Mouse (Mus musculus) gastrocnemius, postnatal 14 days (tissue): ENCODE results near the gene Sf1. TPM values are rescaled to one million over a fixed set of nuclear protein-coding genes. Genes with fewer than 3 reads are reported as not detected.
A peak's percentile ranks its signal among the peaks of the same experiment; 100 is the strongest.

ENCODE experiments used
- DNase-seq: peaks from one replicate; pipeline ENCODE4 v3.0.0; 2021; ENCODE audit warnings: mixed read lengths
- intact Hi-C: fragments of 180-260 bp; cut with DNase I; formaldehyde crosslinking; loops from one replicate; pipeline ENCODE4 v1.15.1; 2025; ENCODE audit warnings: low total_unique reads
- long read RNA-seq, 2 experiments: library from polyadenylated mRNA; stranded (forward); transcript quantifications; one replicate each; pipeline ENCODE4 v2.0.0; 2021
- total RNA-seq, 2 experiments: library from RNA; stranded (reverse); gene quantifications; 2 replicates each; pipeline ENCODE4 v1.2.3; 2021

The Sf1 gene
- 10 to 100 TPM; 75.1 to 80.9 TPM for total RNA-seq
- long read RNA-seq, experiment 1, full-length matches to known transcripts: 7 of 23 reads
- long read RNA-seq, experiment 1, partial matches to known transcripts: 2 of 23 reads
- long read RNA-seq, experiment 1, other reads (novel, unspliced or antisense): 14 of 23 reads
- long read RNA-seq, experiment 2, full-length matches to known transcripts: 7 of 20 reads
- long read RNA-seq, experiment 2, partial matches to known transcripts: 5 of 20 reads
- long read RNA-seq, experiment 2, other reads (novel, unspliced or antisense): 8 of 20 reads

- intact Hi-C loops: no loop called here
- peak; percentile 100 for DNase-seq
Measured at GRCm38 (mm10) chr19:6363411-6364240, at the start of gene Sf1. Gene Sf1, plus strand, starts transcription at chr19:6363690.

GRCm38 (mm10) chr19:6313796-6314195, 49.7 kb upstream of the Sf1 start:
- DNase-seq: no peak
- intact Hi-C loops: no loop called here

- DNase-seq: no peak
- intact Hi-C loops: no loop called here
Measured at GRCm38 (mm10) chr19:6314513-6314912, 49.0 kb upstream of the Sf1 start.

GRCm38 (mm10) chr19:6315573-6315972, 47.9 kb upstream of the Sf1 start:
- no peak for DNase-seq

GRCm38 (mm10) chr19:6318145-6318544, 45.3 kb upstream of the Sf1 start:
- DNase-seq: no peak
- intact Hi-C loops: no loop called here

More at GRCm38 (mm10) chr19:6315573-6315972, 47.9 kb upstream of the Sf1 start:
- intact Hi-C loops: no loop called here

- intact Hi-C loops: no loop called here
- no peak for DNase-seq
Measured at GRCm38 (mm10) chr19:6321358-6321757, 42.1 kb upstream of the Sf1 start.

- DNase-seq: no peak
- intact Hi-C loops: no loop called here
Measured at GRCm38 (mm10) chr19:6321786-6322621, 41.5 kb upstream of the Sf1 start.

- no peak for DNase-seq
- intact Hi-C loops: no loop called here
Measured at GRCm38 (mm10) chr19:6324751-6325150, 38.7 kb upstream of the Sf1 start.

GRCm38 (mm10) chr19:6331178-6331577, 32.3 kb upstream of the Sf1 start:
- intact Hi-C loops: no loop called here
- DNase-seq: no peak

- intact Hi-C loops: no loop called here
- peak; percentile 42 for DNase-seq
Measured at GRCm38 (mm10) chr19:6331719-6332516, 31.6 kb upstream of the Sf1 start.

- DNase-seq: no peak
- intact Hi-C loops: no loop called here
Measured at GRCm38 (mm10) chr19:6333761-6334595, 29.5 kb upstream of the Sf1 start.

GRCm38 (mm10) chr19:6334673-6335457, 28.6 kb upstream of the Sf1 start, which contains the start of gene Men1:
Gene Men1, plus strand, starts transcription at chr19:6334979.
- peak; percentile 93 for DNase-seq
- intact Hi-C loops: no loop called here

- no peak for DNase-seq
- intact Hi-C loops: no loop called here
Measured at GRCm38 (mm10) chr19:6335458-6335827, 28.0 kb upstream of the Sf1 start.

GRCm38 (mm10) chr19:6336920-6337319, 26.6 kb upstream of the Sf1 start:
- intact Hi-C loops: no loop called here

GRCm38 (mm10) chr19:6338171-6338570, 25.3 kb upstream of the Sf1 start:
- intact Hi-C loops: no loop called here
- no peak for DNase-seq

More at GRCm38 (mm10) chr19:6336920-6337319, 26.6 kb upstream of the Sf1 start:
- no peak for DNase-seq

GRCm38 (mm10) chr19:6338716-6339115, 24.8 kb upstream of the Sf1 start:
- intact Hi-C loops: no loop called here
- no peak for DNase-seq

GRCm38 (mm10) chr19:6339191-6339590, 24.3 kb upstream of the Sf1 start:
- intact Hi-C loops: no loop called here
- DNase-seq: no peak
